Mouse (Mus musculus): ENCODE data around the gene Lrrc2. TPM values are rescaled to one million over a fixed set of nuclear protein-coding genes. Genes with fewer than 3 reads are reported as not detected.

Gene Lrrc2
- total and polyA plus RNA-seq, 3 experiments = 0.07 TPM; not detected in 2

DNA sequence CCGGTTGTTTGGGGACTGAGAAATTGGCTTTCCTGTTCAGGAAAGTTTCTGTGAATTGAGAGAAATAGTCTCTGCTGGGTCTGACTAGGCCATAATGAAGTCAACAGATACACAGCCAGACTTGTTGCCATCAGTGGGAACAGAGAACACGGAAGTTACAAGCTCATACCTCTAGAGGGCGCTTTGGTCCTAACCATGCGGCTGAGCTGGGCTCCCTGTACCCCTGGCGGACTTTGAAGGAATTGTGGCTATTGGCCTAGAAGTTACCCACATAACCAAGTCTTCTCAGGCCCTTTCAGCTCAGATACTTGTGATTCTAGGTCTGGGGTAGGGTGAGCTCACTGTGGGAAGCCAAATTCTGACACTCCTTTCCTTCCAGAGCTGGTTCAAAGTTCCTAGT, 45.9 kb downstream of the Lrrc2 start:
- peak; percentile 87 for DNase-seq (ENCODE audit: low read depth, low spot score)
- Histone ChIP-seq H3K4me3 (ENCODE audit: control insufficient read depth in 1 of 2, insufficient read depth in 1 of 2, low read depth in 2 of 2, low read length in 2 of 2) (no peak overlapping the region), H3K4me1 (ENCODE audit: control insufficient read depth in 1 of 2, insufficient read depth in 2 of 2, low read length in 2 of 2) (no peaks in the 10 kb centered on the region), H3K27me3 (ENCODE audit: control insufficient read depth in 1 of 2, insufficient read depth in 2 of 2, low read length in 2 of 2) (no peaks in the 10 kb centered on the region), H3K36me3 (ENCODE audit: control insufficient read depth in 1 of 2, insufficient read depth in 2 of 2, low read length in 2 of 2) (no peaks in the 10 kb centered on the region), H3K9me3 (replicated peaks; ENCODE audit: insufficient read depth, low read length) (no peaks in the 10 kb centered on the region), H3K27ac (ENCODE audit: control insufficient read depth, low read depth, low read length) (no peak overlapping the region), H3K9ac (ENCODE audit: control insufficient read depth, low read depth, low read length, poor library complexity, severe bottlenecking) (no peak overlapping the region), H3K79me2 (ENCODE audit: control insufficient read depth, insufficient read depth, low read length, poor library complexity) (no peaks in the 10 kb centered on the region)
- TF ChIP-seq ELF1 (IDR thresholded peaks at IDR 0.05; ENCODE audit: low read depth, low read length) (peak; percentile 89), MYC (IDR thresholded peaks at IDR 0.05; ENCODE audit: low read depth, low read length) (peak; percentile 92), MAZ (IDR thresholded peaks at IDR 0.05; ENCODE audit: low read depth, low read length) (no peak), MAX (IDR thresholded peaks at IDR 0.05; ENCODE audit: low read length) (peak; percentile 65), TBP (IDR thresholded peaks at IDR 0.05; ENCODE audit: low read depth, low read length) (no peak), ZC3H11A (IDR thresholded peaks at IDR 0.05; ENCODE audit: low read depth, low read length) (peak; percentile 28; the same call in 1 of the 2 replicates), HCFC1 (IDR thresholded peaks at IDR 0.05; ENCODE audit: low read depth, low read length) (0 out of 2 replicates have a peak, but pooled peaks have one; percentile 33), SMC3 (IDR thresholded peaks at IDR 0.05; ENCODE audit: low read depth, low read length) (peak; percentile 66), USF1 (IDR thresholded peaks at IDR 0.05; ENCODE audit: low read depth, low read length) (no peak), CTCF (IDR thresholded peaks at IDR 0.05 in 2 of 3, conservative IDR thresholded peaks at IDR 0.05 in 1 of 3; ENCODE audit: control insufficient read depth in 1 of 3, insufficient read depth in 1 of 3, low read depth in 2 of 3, low read length in 3 of 3, poor library complexity in 1 of 3, severe bottlenecking in 1 of 3) (peak in 2 of 3 experiments; percentile 96 to 97; a peak in 5 of 6 replicates), RAD21 (IDR thresholded peaks at IDR 0.05; ENCODE audit: low read depth, low read length) (peak; percentile 76), SIN3A (IDR thresholded peaks at IDR 0.05; ENCODE audit: low read length) (no peak), E2F4 (IDR thresholded peaks at IDR 0.05; ENCODE audit: borderline replicate concordance, low read depth, low read length) (no peak)

DNA sequence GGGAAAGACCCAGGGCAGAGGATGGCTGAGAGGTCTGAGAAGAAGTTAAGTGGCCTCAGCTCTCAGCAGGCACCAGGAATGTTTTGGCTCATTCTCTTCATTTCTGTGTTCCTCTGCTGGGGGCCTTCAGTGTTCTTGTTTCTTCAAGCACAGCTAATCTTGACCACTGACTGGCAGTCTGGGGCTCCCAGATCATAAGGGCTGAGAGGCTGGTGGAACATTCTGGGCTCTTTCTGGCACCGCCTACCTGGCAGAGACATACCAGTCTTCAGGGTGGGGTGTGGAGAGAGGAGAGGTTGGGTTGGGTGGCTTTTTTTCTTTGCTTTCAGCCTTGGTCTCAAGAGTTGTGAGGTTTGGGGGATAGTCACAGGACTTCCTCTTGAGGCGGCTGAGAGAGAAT, 47.7 kb downstream of the Lrrc2 start:
- Histone ChIP-seq H3K27ac (ENCODE audit: control insufficient read depth, low read depth, low read length) (no peak overlapping the region), H3K27me3 (ENCODE audit: control insufficient read depth in 1 of 2, insufficient read depth in 2 of 2, low read length in 2 of 2) (no peaks in the 10 kb centered on the region; a peak in 1 of 4 replicates), H3K9me3 (replicated peaks; ENCODE audit: insufficient read depth, low read length) (no peaks in the 10 kb centered on the region), H3K36me3 (ENCODE audit: control insufficient read depth in 1 of 2, insufficient read depth in 2 of 2, low read length in 2 of 2) (no peaks in the 10 kb centered on the region), H3K79me2 (ENCODE audit: control insufficient read depth, insufficient read depth, low read length, poor library complexity) (no peaks in the 10 kb centered on the region), H3K9ac (ENCODE audit: control insufficient read depth, low read depth, low read length, poor library complexity, severe bottlenecking) (no peak overlapping the region), H3K4me1 (ENCODE audit: control insufficient read depth in 1 of 2, insufficient read depth in 2 of 2, low read length in 2 of 2) (no peaks in the 10 kb centered on the region), H3K4me3 (ENCODE audit: control insufficient read depth in 1 of 2, insufficient read depth in 1 of 2, low read depth in 2 of 2, low read length in 2 of 2) (no peak overlapping the region)
- TF ChIP-seq MAFK (IDR thresholded peaks at IDR 0.05; ENCODE audit: borderline replicate concordance, low read depth, low read length) (no peak), ZC3H11A (IDR thresholded peaks at IDR 0.05; ENCODE audit: low read depth, low read length) (no peak), MYC (IDR thresholded peaks at IDR 0.05; ENCODE audit: low read depth, low read length) (no peak), MAZ (IDR thresholded peaks at IDR 0.05; ENCODE audit: low read depth, low read length) (no peak), GATA1 (IDR thresholded peaks at IDR 0.05; ENCODE audit: low read depth, low read length) (no peak), CHD1 (IDR thresholded peaks at IDR 0.05; ENCODE audit: low read depth, low read length) (no peak), ELF1 (IDR thresholded peaks at IDR 0.05; ENCODE audit: low read depth, low read length) (no peak), UBTF (IDR thresholded peaks at IDR 0.05; ENCODE audit: borderline replicate concordance, insufficient read depth, low read depth, low read length) (no peak), SIN3A (IDR thresholded peaks at IDR 0.05; ENCODE audit: low read length) (no peak), MEF2A (IDR thresholded peaks at IDR 0.05; ENCODE audit: extremely low read depth, insufficient replicate concordance, low read depth, low read length, poor library complexity, severe bottlenecking) (no peak), GABPA (IDR thresholded peaks at IDR 0.05; ENCODE audit: low read depth, low read length) (no peak)
- no peak for DNase-seq (ENCODE audit: low read depth, low spot score)

Data from MEL (cell line).